Mouse (Mus musculus) liver, adult 2 months (tissue): Measurements from ENCODE around the gene Glo1. TPM values are rescaled to one million over a fixed set of nuclear protein-coding genes. Genes with fewer than 3 reads are reported as not detected.
A peak's percentile ranks its signal among the peaks of the same experiment; 100 is the strongest.
"Not testable (repeated sequence)": the region's sequence is repeated elsewhere in the genome, so short reads cannot be mapped to it uniquely, and the experiment has no call there.

Source experiments
- DNase-seq: peaks from one replicate; pipeline ENCODE4 v3.0.0-alpha.2; 2011; ENCODE audit warnings: low read depth, low spot score; ENCODE audit errors: extremely low read depth
- H3K27ac ChIP-seq: fragments of 200-500 bp; replicated peaks from 2 replicates; pipeline ENCODE4 v1.5.1; 2012; ENCODE audit warnings: low read depth, mild to moderate bottlenecking, control low read depth, inconsistent platforms, low read length; ENCODE audit not compliant: insufficient read depth
- H3K27me3 ChIP-seq: fragments of 200-500 bp; 2 replicates; pipeline ENCODE4 v1.6.1; 2012; ENCODE audit warnings: mild to moderate bottlenecking, moderate library complexity, low read length, inconsistent platforms; ENCODE audit not compliant: control insufficient read depth, insufficient read depth
- H3K36me3 ChIP-seq: fragments of 200-500 bp; 2 replicates; pipeline ENCODE4 v1.6.1; 2012; ENCODE audit warnings: low read length, inconsistent platforms; ENCODE audit not compliant: control insufficient read depth, insufficient read depth
- H3K4me1 ChIP-seq: fragments of 200-500 bp; 2 replicates; pipeline ENCODE4 v1.6.1; 2011; ENCODE audit warnings: low read length; ENCODE audit not compliant: control insufficient read depth, insufficient read depth
- H3K4me3 ChIP-seq: fragments of 200-500 bp; 2 replicates; pipeline ENCODE4 v1.5.1; 2011; ENCODE audit warnings: low read depth, mild to moderate bottlenecking, control low read depth, low read length, moderate library complexity; ENCODE audit not compliant: insufficient read depth
- H3K79me2 ChIP-seq: fragments of 200-500 bp; 2 replicates; pipeline ENCODE4 v1.6.1; 2012; ENCODE audit warnings: inconsistent platforms, mild to moderate bottlenecking, low read length, moderate library complexity; ENCODE audit not compliant: control insufficient read depth, insufficient read depth
- H3K9ac ChIP-seq: fragments of 200-500 bp; 2 replicates; pipeline ENCODE4 v1.6.1; 2012; ENCODE audit warnings: low read depth, mild to moderate bottlenecking, control low read depth, inconsistent platforms, low read length
- CTCF ChIP-seq: fragments of 200-500 bp; IDR thresholded peaks from 2 replicates; pipeline ENCODE4 v1.5.1; 2011; ENCODE audit warnings: low read depth, low read length, control low read depth
- POLR2A ChIP-seq: fragments of 200-500 bp; IDR thresholded peaks from 2 replicates; pipeline ENCODE4 v1.6.1; 2011; ENCODE audit warnings: low read length, control low read depth; ENCODE audit not compliant: insufficient read depth; ENCODE audit errors: extremely low read depth
- WGBS: fragments of 180-500 bp; shearing (Covaris S2); methylation state at CpG from one replicate; pipeline ENCODE4 v1.1.7; 2018; 5-methylcytosine and 5-hydroxymethylcytosine counted together
- polyA plus RNA-seq: library from polyadenylated mRNA; depleted of rRNA; stranded (reverse); fragments of >200 nt; gene quantifications from 2 replicates; pipeline ENCODE4 v1.2.3, GENCODE M21; 2012
- total RNA-seq: library from RNA; depleted of rRNA; stranded (reverse); fragments of >200 nt; gene quantifications from 2 replicates; pipeline ENCODE4 v1.2.3, GENCODE M21; 2014

Glo1 gene
- total and polyA plus RNA-seq, 2 experiments, result 239 to 384 TPM

DNA sequence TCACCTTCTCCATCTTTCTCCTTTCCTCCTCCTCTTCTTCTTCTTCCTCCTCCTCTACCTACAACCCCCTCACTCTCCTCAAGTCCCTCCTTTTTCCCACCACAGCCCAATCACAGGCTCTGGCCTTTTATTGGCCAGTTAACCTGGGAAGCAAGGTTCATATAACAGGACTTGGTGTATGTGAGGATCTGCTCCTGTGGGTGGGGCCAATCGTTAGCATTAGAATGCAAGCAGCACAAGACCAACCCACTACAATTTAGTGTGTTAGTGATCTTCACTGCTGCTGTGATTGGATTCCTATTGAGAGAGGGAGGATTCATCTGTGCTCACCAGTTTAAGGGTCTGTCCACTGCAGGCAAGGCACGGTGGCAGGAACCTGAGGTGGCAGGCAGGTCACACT lies 12.3 kb upstream of the Glo1 start:
- 0 out of 2 replicates have a peak overlapping the region, but pooled peaks have one; percentile 9 for H3K27ac ChIP-seq
- no peaks in the 10 kb centered on the region for H3K27me3 ChIP-seq
- H3K4me1 ChIP-seq, result peaks cover 25% of the 10 kb centered on the region
- no peaks in the 10 kb centered on the region for H3K79me2 ChIP-seq
- H3K36me3 ChIP-seq, result no peaks in the 10 kb centered on the region
- DNase-seq, result no peak
- TF ChIP-seq CTCF (no peak), POLR2A (no peak)
- WGBS, result 56% methylated on average over 2 of the region's 2 CpGs
- H3K4me3 ChIP-seq, result no peak overlapping the region
- no peak overlapping the region for H3K9ac ChIP-seq

DNA sequence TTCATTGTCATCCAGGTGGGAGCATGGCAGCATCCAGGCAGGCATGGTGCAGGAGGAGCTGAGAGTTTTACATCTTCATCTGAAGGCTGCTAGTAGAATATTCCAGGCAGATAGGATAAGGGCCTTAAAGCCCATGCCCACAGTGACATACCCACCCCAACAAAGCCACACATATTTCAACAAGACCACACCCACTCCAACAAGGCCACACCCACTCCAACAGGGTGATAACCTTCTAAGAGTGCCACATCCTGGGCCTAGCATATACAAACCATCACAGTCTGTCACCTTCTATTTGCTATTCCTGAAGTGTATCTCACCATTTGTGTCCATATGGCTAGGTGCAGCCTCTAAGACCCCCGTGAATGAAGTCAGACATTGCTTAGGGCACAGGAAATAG lies 11.0 kb upstream of the Glo1 start:
- no peak for DNase-seq
- TF ChIP-seq CTCF (no peak), POLR2A (no peak)
- Histone ChIP-seq H3K79me2 (no peaks in the 10 kb centered on the region), H3K27me3 (no peaks in the 10 kb centered on the region), H3K27ac (no peak overlapping the region), H3K4me1 (peaks cover 25% of the 10 kb centered on the region), H3K4me3 (no peak overlapping the region), H3K9ac (no peak overlapping the region), H3K36me3 (no peaks in the 10 kb centered on the region)
- WGBS, result 72% methylated on average over 1 of the region's 1 CpGs

DNA sequence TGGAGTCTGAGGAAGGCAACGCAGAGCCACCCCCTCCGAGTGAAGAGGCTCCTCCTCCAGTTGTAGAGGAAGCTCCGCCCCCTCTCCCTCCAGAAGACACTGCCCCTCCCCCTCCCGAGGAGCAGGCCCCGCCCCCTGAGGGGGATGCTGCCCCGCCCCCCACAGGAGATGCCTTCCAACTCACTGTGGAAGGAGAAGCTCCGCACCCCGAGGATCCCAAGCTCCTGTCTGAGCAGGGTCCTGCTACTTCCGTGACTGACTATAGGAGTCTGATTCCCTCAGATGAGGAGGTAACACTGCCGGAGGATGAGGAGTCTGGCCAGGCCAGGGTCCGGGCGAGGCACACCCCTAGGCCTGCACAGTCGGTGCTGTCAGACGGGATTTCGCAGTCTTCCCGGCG lies 8.7 kb upstream of the Glo1 start:
- no peaks in the 10 kb centered on the region for H3K79me2 ChIP-seq
- DNase-seq, result no peak
- no peak overlapping the region for H3K4me3 ChIP-seq
- 55% methylated on average over 17 of the region's 17 CpGs for WGBS
- H3K27me3 ChIP-seq, result no peaks in the 10 kb centered on the region
- H3K27ac ChIP-seq, result no peak overlapping the region
- no peaks in the 10 kb centered on the region for H3K36me3 ChIP-seq
- no peak overlapping the region for H3K9ac ChIP-seq
- H3K4me1 ChIP-seq, result peaks cover 20% of the 10 kb centered on the region
- TF ChIP-seq CTCF (no peak), POLR2A (no peak)

- not testable (repeated sequence) for H3K27ac ChIP-seq, H3K79me2 ChIP-seq, H3K9ac ChIP-seq, H3K27me3 ChIP-seq, H3K4me1 ChIP-seq, H3K4me3 ChIP-seq, H3K36me3 ChIP-seq, DNase-seq
- no CpG with 5 or more reads among the region's 20 CpGs for WGBS
Observed at GRCm38 (mm10) chr17:30624132-30624531, 2.5 kb downstream of the Glo1 start, which contains the start of gene Dnah8. Gene Dnah8 (plus strand): TSS chr17:30624354.

DNA sequence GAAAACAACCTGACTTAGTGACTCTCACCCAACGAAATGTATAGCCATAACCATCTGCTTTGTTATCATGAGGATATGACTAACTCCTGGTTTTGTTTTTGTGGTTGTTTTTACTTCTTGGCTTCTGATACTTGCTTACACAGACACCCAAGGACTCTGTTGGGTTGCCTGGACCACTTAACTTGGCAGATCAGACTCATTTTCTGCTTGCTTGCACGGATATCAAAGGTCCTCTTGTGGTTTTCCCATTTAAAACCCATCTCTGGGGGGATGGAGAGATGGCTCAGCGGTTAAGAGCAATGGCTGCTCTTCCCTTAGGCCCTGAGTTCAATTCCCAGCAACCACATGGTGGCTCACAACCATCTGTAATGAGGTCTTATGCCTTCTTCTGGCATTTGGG lies 3.5 kb downstream of the Glo1 start:
- WGBS, result 93% methylated on average over 3 of the region's 3 CpGs

GRCm38 (mm10) chr17:30621450-30621849 lies 5.2 kb downstream of the Glo1 start:
- no peaks in the 10 kb centered on the region for H3K27me3 ChIP-seq
- no peaks in the 10 kb centered on the region for H3K79me2 ChIP-seq
- H3K4me1 ChIP-seq, result peaks cover 7% of the 10 kb centered on the region
- H3K4me3 ChIP-seq, result no peak overlapping the region
- no peak overlapping the region for H3K9ac ChIP-seq
- no peaks in the 10 kb centered on the region for H3K36me3 ChIP-seq
- no peak for DNase-seq
- WGBS, result 76% methylated on average over 4 of the region's 4 CpGs
- TF ChIP-seq POLR2A (no peak), CTCF (peak; percentile 26; the same call in 1 of the 2 replicates)
- no peak overlapping the region for H3K27ac ChIP-seq

More for the DNA sequence above, 3.5 kb downstream of the Glo1 start:
- Histone ChIP-seq H3K79me2 (no peaks in the 10 kb centered on the region), H3K4me3 (no peak overlapping the region), H3K27me3 (no peaks in the 10 kb centered on the region), H3K9ac (no peak overlapping the region), H3K4me1 (peaks cover 6% of the 10 kb centered on the region), H3K36me3 (no peaks in the 10 kb centered on the region), H3K27ac (no peak overlapping the region)
- TF ChIP-seq POLR2A (no peak), CTCF (no peak)
- DNase-seq, result no peak
